Mouse (Mus musculus): ENCODE measurements around the gene Elovl5. TPM values are rescaled to one million over a fixed set of nuclear protein-coding genes. Genes with fewer than 3 reads are reported as not detected.

Elovl5 gene
- polyA plus RNA-seq, 1 experiment from 2014 or later: 57.8 TPM

DNA sequence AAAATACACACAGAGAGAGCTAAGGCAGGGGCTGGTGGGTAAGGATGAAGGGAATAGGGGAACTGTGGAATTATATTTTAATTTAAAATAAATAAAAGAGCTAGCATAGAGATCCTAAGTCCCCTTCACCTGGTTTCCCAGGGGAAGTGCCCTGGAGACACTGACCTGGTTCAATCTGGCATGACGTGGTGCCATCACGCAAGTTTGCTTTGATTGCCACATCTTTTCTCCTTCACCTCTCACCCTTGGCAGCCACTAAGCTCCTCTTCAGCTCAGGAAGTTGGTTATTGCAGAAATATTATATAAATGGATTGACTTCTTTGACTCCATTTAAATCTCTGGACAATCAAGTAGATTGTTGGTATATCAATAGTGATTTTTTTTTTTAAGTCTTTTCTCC, 26.2 kb downstream of the Elovl5 start:
- no peak overlapping the region for H3K9ac ChIP-seq
- ATAC-seq (ENCODE audit: insufficient number of reproducible peaks, low FRiP score, low TSS enrichment, low read depth): no peak
- peaks cover 38% of the 10 kb centered on the region for H3K4me1 ChIP-seq
- H3K36me3 ChIP-seq: no peaks in the 10 kb centered on the region
- H3K9me3 ChIP-seq (replicated peaks): no peaks in the 10 kb centered on the region
- H3K27ac ChIP-seq (replicated peaks): no peak overlapping the region
- no peak overlapping the region for H3K4me2 ChIP-seq (replicated peaks)
- no peak overlapping the region for H3K4me3 ChIP-seq (replicated peaks)
- 89% methylated on average over 2 of the region's 2 CpGs for WGBS
- no peaks in the 10 kb centered on the region for H3K27me3 ChIP-seq

DNA sequence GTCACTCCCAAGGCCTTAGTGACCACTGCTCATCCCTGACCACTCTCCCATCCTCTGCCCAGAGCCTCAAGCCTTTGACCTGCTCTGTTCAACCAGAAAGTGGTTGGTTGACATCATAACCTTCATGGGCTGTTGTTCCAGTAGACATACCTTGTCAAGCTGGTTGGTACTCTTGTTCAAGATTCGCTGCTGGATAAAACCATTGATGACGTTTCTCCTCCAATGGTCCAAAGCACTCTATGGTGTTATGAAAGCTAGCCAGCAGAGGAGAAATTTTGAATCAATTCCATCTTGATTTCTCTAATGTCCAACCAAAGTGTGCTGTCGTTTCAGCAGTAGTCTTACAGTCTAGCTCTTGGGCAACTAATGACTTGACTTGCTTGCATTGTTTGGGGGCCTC, 27.0 kb downstream of the Elovl5 start:
- Histone ChIP-seq H3K4me2 (replicated peaks) (no peak overlapping the region), H3K9ac (no peak overlapping the region), H3K4me3 (replicated peaks) (no peak overlapping the region), H3K27me3 (no peaks in the 10 kb centered on the region), H3K9me3 (replicated peaks) (no peaks in the 10 kb centered on the region), H3K36me3 (no peaks in the 10 kb centered on the region), H3K4me1 (peaks cover 30% of the 10 kb centered on the region), H3K27ac (replicated peaks) (no peak overlapping the region)
- no peak for ATAC-seq (ENCODE audit: insufficient number of reproducible peaks, low FRiP score, low TSS enrichment, low read depth)
- 87% methylated on average over 3 of the region's 3 CpGs for WGBS

DNA sequence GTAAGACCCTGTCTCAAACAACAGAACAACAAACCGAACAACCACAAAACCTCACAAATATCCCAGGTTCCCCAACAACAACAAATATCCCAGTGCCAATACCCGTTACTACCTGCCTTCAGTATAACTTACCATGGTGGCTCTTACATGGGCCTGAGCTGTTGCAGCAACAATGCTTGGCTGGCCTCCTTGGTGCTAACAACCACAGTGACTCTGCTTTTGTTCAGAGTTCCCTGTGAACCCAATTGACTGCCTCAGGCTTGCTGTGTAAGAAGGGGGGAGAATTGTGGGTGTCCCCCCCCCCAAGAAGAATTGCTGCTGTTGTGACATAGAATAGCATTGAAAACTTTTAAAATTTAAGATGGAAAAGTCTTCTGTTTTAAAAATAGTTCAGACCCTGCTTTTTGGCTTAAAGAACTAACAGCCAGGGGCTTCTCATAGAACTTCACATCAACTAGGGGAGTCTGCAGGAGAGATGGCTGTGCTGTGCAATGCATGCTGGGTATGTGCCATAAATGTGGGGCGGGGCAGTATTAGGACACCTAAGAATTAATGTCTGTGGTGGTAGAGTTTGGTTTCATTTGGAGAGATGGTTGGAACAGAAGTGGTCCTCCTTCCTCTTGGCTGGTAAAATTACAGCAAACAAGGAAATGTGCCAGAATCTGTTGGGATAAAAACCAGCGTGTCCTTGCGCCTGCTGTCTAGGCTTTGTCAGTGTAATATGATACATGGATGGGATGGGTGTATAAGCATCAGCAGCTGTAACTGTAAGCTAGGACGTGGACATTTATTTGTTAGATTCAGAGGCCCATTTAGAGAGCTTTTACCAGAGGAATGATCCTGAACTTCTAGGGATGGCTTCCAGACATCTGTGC, 28.9 kb downstream of the Elovl5 start:
- Histone ChIP-seq H3K4me1 (peaks cover 20% of the 10 kb centered on the region), H3K36me3 (no peaks in the 10 kb centered on the region), H3K27me3 (no peaks in the 10 kb centered on the region), H3K9me3 (replicated peaks) (no peaks in the 10 kb centered on the region), H3K9ac (no peak overlapping the region), H3K4me2 (replicated peaks) (no peak overlapping the region), H3K4me3 (replicated peaks) (no peak overlapping the region), H3K27ac (replicated peaks) (peak overlapping the region; percentile 58; the same call in 1 of the 2 replicates)
- ATAC-seq (ENCODE audit: insufficient number of reproducible peaks, low FRiP score, low TSS enrichment, low read depth): no peak
- 53% methylated on average over 6 of the region's 6 CpGs for WGBS

DNA sequence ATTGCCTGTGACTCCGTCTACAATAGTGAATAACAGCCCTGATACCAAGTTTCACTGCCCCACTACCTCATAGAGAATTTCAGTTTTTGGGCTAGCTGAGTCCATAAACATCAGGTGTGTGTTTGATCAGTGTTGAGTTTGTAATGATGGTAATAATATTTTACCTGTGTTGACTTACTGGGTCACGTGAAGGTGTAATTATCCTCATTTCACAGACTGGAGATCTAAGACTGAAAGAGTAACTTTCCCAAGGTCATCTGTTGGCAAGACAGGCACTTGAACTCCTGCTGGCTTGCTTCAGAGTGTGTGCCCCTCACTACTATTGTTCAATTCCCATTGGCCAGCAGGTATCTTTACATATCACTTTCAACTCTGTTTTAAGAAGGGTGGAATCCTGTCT, 31.1 kb downstream of the Elovl5 start:
- no peak overlapping the region for H3K9ac ChIP-seq
- H3K27ac ChIP-seq (replicated peaks): no peak overlapping the region
- no peaks in the 10 kb centered on the region for H3K27me3 ChIP-seq
- no peak for ATAC-seq (ENCODE audit: insufficient number of reproducible peaks, low FRiP score, low TSS enrichment, low read depth)
- no peaks in the 10 kb centered on the region for H3K36me3 ChIP-seq
- H3K4me1 ChIP-seq: peaks cover 17% of the 10 kb centered on the region
- H3K4me3 ChIP-seq (replicated peaks): no peak overlapping the region
- H3K4me2 ChIP-seq (replicated peaks): no peak overlapping the region
- WGBS: 86% methylated on average over 2 of the region's 2 CpGs
- H3K9me3 ChIP-seq (replicated peaks): no peaks in the 10 kb centered on the region

- Histone ChIP-seq H3K9ac (no peak overlapping the region), H3K36me3 (no peaks in the 10 kb centered on the region), H3K4me3 (replicated peaks) (no peak overlapping the region), H3K27me3 (no peaks in the 10 kb centered on the region), H3K27ac (replicated peaks) (peak overlapping the region; percentile 58), H3K9me3 (replicated peaks) (no peaks in the 10 kb centered on the region), H3K4me1 (peaks cover 22% of the 10 kb centered on the region), H3K4me2 (replicated peaks) (no peak overlapping the region)
- WGBS: 18% methylated on average over 7 of the region's 7 CpGs
- ATAC-seq (ENCODE audit: insufficient number of reproducible peaks, low FRiP score, low TSS enrichment, low read depth): peak; percentile 63; the same call in 1 of the 2 replicates
These were observed 32.6 kb downstream of the Elovl5 start for GRCm38 (mm10) chr9:77949753-77950268.

DNA sequence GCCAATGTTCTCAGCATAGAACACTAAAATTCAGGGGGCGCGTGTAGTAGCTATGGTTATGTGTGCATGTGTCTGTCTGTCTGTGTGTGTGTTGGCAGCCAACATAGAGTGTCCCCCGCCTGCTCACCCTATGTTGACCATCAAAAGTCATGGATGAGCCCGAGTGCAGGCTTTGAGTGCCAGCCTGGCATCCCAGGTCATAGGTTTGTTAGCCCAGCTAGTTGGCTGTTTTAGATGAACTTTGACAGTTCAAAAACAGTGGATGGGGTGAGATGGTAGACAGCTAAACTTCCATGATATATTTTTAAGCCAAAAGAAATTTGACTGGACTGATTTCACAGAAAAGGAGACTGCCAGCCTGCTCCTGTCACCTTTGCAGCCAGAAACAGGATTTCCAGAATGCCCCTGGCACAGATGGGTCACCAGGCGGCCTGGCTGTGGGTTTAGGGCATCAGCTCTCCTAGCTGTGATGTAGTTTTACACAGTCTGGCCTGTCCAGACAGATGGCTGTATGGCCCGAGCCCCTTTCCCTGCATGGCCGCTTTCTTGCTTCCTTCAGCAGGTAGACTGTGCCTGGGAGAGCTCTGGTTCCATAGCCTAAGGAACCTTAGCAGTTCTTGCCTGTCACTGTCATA, 33.8 kb downstream of the Elovl5 start:
- Histone ChIP-seq H3K9me3 (replicated peaks) (no peaks in the 10 kb centered on the region), H3K4me2 (replicated peaks) (no peak overlapping the region), H3K4me1 (peaks cover 20% of the 10 kb centered on the region), H3K27ac (replicated peaks) (no peak overlapping the region), H3K36me3 (no peaks in the 10 kb centered on the region), H3K27me3 (no peaks in the 10 kb centered on the region), H3K9ac (no peak overlapping the region), H3K4me3 (replicated peaks) (no peak overlapping the region)
- ATAC-seq (ENCODE audit: insufficient number of reproducible peaks, low FRiP score, low TSS enrichment, low read depth): no peak
- 88% methylated on average over 7 of the region's 7 CpGs for WGBS

- Histone ChIP-seq H3K4me1 (peaks cover 17% of the 10 kb centered on the region), H3K27ac (replicated peaks) (no peak overlapping the region), H3K9me3 (replicated peaks) (no peaks in the 10 kb centered on the region), H3K36me3 (no peaks in the 10 kb centered on the region), H3K4me2 (replicated peaks) (no peak overlapping the region), H3K4me3 (replicated peaks) (no peak overlapping the region), H3K27me3 (no peaks in the 10 kb centered on the region), H3K9ac (no peak overlapping the region)
- no peak for ATAC-seq (ENCODE audit: insufficient number of reproducible peaks, low FRiP score, low TSS enrichment, low read depth)
- WGBS: 72% methylated on average over 7 of the region's 7 CpGs
These were observed 34.8 kb downstream of the Elovl5 start for GRCm38 (mm10) chr9:77951971-77952370.

DNA sequence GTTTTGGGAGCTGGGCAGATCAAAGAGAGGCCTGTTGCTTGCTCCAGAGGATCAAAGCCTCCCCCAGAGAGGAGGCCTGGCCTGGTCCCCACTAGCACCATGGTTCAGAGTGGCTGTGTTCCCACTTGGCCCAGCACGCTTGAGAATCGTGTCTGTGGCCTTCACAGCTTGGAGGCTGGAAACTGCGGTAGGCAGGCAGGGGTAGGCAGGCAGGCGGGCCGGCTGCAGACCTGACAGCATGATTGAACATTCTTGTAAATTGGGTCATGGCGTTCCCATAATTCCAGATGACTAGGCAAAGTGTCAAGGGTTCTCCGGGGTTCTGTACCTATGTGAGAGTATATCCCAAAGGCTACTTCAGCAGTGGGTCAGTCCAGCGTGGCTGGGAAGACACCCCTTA, 35.9 kb downstream of the Elovl5 start:
- peaks cover 17% of the 10 kb centered on the region for H3K4me1 ChIP-seq
- no peaks in the 10 kb centered on the region for H3K36me3 ChIP-seq
- H3K27ac ChIP-seq (replicated peaks): no peak overlapping the region
- WGBS: 70% methylated on average over 8 of the region's 8 CpGs
- no peak overlapping the region for H3K9ac ChIP-seq
- H3K4me3 ChIP-seq (replicated peaks): no peak overlapping the region
- H3K9me3 ChIP-seq (replicated peaks): no peaks in the 10 kb centered on the region
- H3K4me2 ChIP-seq (replicated peaks): no peak overlapping the region
- ATAC-seq (ENCODE audit: insufficient number of reproducible peaks, low FRiP score, low TSS enrichment, low read depth): no peak
- H3K27me3 ChIP-seq: no peaks in the 10 kb centered on the region

DNA sequence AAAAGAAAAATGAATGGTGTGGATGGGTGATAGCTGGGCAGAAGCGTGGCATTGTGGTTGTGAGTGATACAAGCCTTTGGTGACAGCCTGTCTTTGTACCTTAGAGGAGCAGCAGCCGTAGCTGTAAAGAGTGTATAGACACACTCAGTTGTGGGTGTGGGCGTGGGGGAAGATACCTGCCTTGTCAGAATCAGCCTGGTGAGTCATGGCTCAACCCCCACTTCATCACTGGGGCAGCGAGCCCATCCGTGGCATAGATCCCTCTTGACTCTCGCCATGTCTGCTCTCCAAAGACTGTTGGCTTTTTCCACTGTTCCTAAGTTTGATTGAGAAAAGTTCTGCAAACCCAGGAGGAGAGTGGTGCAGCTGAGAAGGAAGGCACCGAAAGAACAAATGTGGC, 37.3 kb downstream of the Elovl5 start:
- Histone ChIP-seq H3K27ac (replicated peaks) (no peak overlapping the region), H3K4me3 (replicated peaks) (no peak overlapping the region), H3K9me3 (replicated peaks) (no peaks in the 10 kb centered on the region), H3K4me1 (peaks cover 13% of the 10 kb centered on the region), H3K27me3 (no peaks in the 10 kb centered on the region), H3K9ac (no peak overlapping the region), H3K36me3 (0 out of 2 replicates have a peak, but pooled peaks cover 4% of the 10 kb centered on the region), H3K4me2 (replicated peaks) (no peak overlapping the region)
- WGBS: 74% methylated on average over 7 of the region's 7 CpGs
- no peak for ATAC-seq (ENCODE audit: insufficient number of reproducible peaks, low FRiP score, low TSS enrichment, low read depth)

GRCm38 (mm10) chr9:77954981-77955380, 37.8 kb downstream of the Elovl5 start:
- Histone ChIP-seq H3K4me3 (replicated peaks) (no peak overlapping the region), H3K36me3 (0 out of 2 replicates have a peak, but pooled peaks cover 4% of the 10 kb centered on the region), H3K27me3 (no peaks in the 10 kb centered on the region), H3K4me1 (peaks cover 8% of the 10 kb centered on the region), H3K9ac (no peak overlapping the region), H3K4me2 (replicated peaks) (no peak overlapping the region), H3K27ac (replicated peaks) (no peak overlapping the region), H3K9me3 (replicated peaks) (no peaks in the 10 kb centered on the region)
- 86% methylated on average over 3 of the region's 3 CpGs for WGBS
- no peak for ATAC-seq (ENCODE audit: insufficient number of reproducible peaks, low FRiP score, low TSS enrichment, low read depth)

DNA sequence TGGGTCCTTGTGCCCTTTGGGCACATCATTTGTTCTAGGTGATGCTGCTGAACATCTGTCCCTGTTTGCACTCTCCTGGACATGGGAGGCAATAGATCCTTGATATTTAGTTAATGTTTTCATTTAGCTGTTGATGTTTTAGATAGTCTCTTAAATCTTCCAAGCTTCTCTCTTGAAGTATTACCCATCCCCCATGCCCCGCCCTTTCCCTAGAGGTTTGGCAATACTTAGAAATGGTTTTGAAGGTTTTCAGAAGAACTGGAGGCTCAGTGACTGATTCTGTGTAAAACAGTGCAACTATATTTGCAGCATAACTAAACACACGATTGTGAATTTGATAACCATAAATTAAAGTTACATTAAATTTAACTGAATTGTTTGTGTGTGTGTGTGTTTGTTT, 38.3 kb downstream of the Elovl5 start:
- Histone ChIP-seq H3K9ac (no peak overlapping the region), H3K4me1 (peaks cover 7% of the 10 kb centered on the region), H3K27ac (replicated peaks) (no peak overlapping the region), H3K4me2 (replicated peaks) (no peak overlapping the region), H3K27me3 (no peaks in the 10 kb centered on the region), H3K4me3 (replicated peaks) (no peak overlapping the region), H3K36me3 (0 out of 2 replicates have a peak, but pooled peaks cover 4% of the 10 kb centered on the region), H3K9me3 (replicated peaks) (no peaks in the 10 kb centered on the region)
- no peak for ATAC-seq (ENCODE audit: insufficient number of reproducible peaks, low FRiP score, low TSS enrichment, low read depth)
- WGBS: 77% methylated on average over 2 of the region's 2 CpGs

All from embryonic facial prominence, embryonic 15.5 days (tissue).